Mouse (Mus musculus): ENCODE data around the gene Tfap2c. TPM values are rescaled to one million over a fixed set of nuclear protein-coding genes. Genes with fewer than 3 reads are reported as not detected.

Tfap2c gene
- total and polyA plus RNA-seq, 2 experiments, result not detected

DNA sequence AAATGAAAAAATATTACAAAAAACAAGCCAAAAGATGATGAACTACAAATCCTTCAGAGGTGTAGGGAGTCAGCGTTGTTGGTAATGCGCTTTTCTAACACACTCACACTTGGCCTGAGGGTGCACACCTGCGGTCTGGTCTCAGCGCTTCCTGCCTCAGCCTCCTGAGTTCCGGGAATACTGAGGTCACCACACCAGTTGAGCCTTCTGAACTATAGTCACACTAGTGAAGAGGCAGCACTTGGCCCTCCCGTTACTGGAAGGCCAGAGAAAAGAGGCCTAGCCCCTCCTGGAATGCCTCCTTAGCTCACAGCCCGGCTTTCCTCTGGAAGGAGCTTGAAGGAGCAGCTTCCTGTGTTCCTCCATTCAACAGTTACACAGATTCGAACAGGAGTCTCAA is 22.2 kb upstream of the Tfap2c start:
- H3K4me1 ChIP-seq (ENCODE audit: control insufficient read depth, insufficient read depth, low read length), result no peaks in the 10 kb centered on the region
- H3K79me2 ChIP-seq (ENCODE audit: control insufficient read depth, insufficient read depth, low read length), result no peaks in the 10 kb centered on the region
- no peaks in the 10 kb centered on the region for H3K36me3 ChIP-seq (ENCODE audit: control insufficient read depth, insufficient read depth, low read length)
- 86% methylated on average over 8 of the region's 8 CpGs for WGBS
- H3K4me3 ChIP-seq (ENCODE audit: insufficient read depth, low read depth, low read length), result no peak overlapping the region
- H3K9ac ChIP-seq (ENCODE audit: low read depth, low read length), result no peak overlapping the region
- no peaks in the 10 kb centered on the region for H3K27me3 ChIP-seq (ENCODE audit: control insufficient read depth, insufficient read depth, low read length)
- DNase-seq (ENCODE audit: extremely low read depth, low read depth, low spot score), result no peak
- TF ChIP-seq POLR2A (IDR thresholded peaks at IDR 0.05; ENCODE audit: extremely low read depth, insufficient read depth, low read length), result no peak
- no peak overlapping the region for H3K27ac ChIP-seq (replicated peaks; ENCODE audit: insufficient read depth, low read depth, low read length)

DNA sequence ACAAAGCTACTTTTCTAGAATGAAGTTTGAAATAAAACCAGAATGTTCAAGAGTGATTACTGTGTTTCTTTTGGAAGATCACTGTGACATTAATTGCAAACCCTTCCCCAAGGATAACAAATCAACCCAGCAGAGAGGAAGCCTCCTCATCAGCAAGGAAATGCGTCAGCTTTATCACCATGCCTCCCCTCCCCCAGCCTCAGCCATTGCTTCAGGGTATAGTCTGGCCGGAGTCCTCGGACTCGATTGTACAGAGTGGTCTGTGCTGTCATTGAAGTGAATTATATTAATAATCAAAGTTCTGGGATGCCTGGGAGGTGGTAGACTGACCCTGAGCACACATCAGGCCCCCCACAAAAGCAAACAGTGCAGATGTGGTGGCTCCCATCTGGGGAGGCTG is 5.4 kb upstream of the Tfap2c start:
- H3K27ac ChIP-seq (replicated peaks; ENCODE audit: insufficient read depth, low read depth, low read length), result no peak overlapping the region
- DNase-seq (ENCODE audit: extremely low read depth, low read depth, low spot score), result no peak
- H3K79me2 ChIP-seq (ENCODE audit: control insufficient read depth, insufficient read depth, low read length), result no peaks in the 10 kb centered on the region
- H3K27me3 ChIP-seq (ENCODE audit: control insufficient read depth, insufficient read depth, low read length), result peaks cover 14% of the 10 kb centered on the region
- TF ChIP-seq POLR2A (IDR thresholded peaks at IDR 0.05; ENCODE audit: extremely low read depth, insufficient read depth, low read length), result no peak
- no peak for TF ChIP-seq CTCF (IDR thresholded peaks at IDR 0.05; ENCODE audit: low read depth, low read length)
- WGBS, result 57% methylated on average over 4 of the region's 4 CpGs
- no peaks in the 10 kb centered on the region for H3K36me3 ChIP-seq (ENCODE audit: control insufficient read depth, insufficient read depth, low read length)
- H3K4me1 ChIP-seq (ENCODE audit: control insufficient read depth, insufficient read depth, low read length), result no peaks in the 10 kb centered on the region
- H3K4me3 ChIP-seq (ENCODE audit: insufficient read depth, low read depth, low read length), result no peak overlapping the region
- no peak overlapping the region for H3K9ac ChIP-seq (ENCODE audit: low read depth, low read length)

DNA sequence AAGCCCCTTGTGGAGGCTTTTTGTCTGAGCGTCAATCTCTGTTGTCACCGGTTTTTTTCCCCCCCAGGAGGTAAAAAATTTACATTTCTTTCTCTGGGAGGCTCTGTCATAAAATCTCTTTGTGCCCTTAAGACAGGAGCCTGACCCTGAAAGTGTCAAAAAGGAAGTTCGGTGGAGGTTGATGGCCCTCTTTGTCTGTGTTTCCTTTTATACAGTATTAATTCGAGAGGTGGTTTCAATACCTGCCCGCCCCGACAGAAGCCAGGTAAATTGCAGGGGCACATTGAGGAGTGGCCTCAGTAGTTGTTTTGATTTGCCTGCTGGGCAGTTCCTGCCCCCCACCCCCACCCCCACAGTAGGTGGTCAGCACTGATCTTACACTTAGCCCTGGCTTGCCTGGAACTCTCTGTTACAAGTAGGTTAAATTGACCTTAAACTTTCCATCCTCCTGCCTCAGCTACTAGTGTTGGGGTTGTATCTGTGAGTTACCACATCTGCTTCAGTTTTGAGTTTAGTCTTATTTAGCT is 4.7 kb upstream of the Tfap2c start:
- no peak overlapping the region for H3K27ac ChIP-seq (replicated peaks; ENCODE audit: insufficient read depth, low read depth, low read length)
- no peak for DNase-seq (ENCODE audit: extremely low read depth, low read depth, low spot score)
- no peaks in the 10 kb centered on the region for H3K36me3 ChIP-seq (ENCODE audit: control insufficient read depth, insufficient read depth, low read length)
- H3K4me1 ChIP-seq (ENCODE audit: control insufficient read depth, insufficient read depth, low read length), result no peaks in the 10 kb centered on the region
- TF ChIP-seq CTCF (IDR thresholded peaks at IDR 0.05; ENCODE audit: low read depth, low read length) (no peak), POLR2A (IDR thresholded peaks at IDR 0.05; ENCODE audit: extremely low read depth, insufficient read depth, low read length) (no peak)
- no peak overlapping the region for H3K9ac ChIP-seq (ENCODE audit: low read depth, low read length)
- WGBS, result 32% methylated on average over 6 of the region's 6 CpGs
- H3K27me3 ChIP-seq (ENCODE audit: control insufficient read depth, insufficient read depth, low read length), result peaks cover 21% of the 10 kb centered on the region
- H3K4me3 ChIP-seq (ENCODE audit: insufficient read depth, low read depth, low read length), result no peak overlapping the region
- H3K79me2 ChIP-seq (ENCODE audit: control insufficient read depth, insufficient read depth, low read length), result no peaks in the 10 kb centered on the region

DNA sequence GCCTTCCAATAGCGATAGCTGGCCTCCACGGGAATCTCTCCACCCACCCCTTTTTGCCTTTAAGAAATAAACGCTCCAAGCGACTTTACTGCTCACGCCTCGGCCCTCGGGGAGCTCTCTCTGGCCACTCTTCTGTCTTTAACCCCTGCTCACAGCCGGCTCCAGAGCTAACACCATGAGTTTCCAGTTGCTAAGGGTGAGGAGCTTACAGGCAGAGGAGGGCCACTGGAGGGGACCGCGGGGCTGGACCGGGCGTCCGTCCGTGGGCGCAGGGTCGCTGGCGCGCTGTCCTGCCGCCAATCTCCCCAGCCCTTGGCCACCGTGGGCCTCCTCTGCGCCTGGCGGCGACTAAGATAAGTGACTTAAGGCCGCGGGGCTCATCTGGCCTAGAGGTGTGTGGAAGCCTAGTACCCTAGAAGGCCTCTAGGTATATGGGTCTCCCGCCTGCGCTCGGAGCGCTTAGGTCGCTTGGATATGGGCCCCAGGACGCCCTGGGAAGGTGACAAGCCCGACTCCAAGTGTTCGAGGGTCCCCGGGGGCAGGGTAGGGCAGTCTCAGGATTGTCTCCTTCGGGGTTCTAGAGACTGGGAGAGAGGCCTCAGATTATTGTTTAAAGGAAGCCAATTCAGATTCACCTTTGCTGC is 3.7 kb upstream of the Tfap2c start:
- peaks cover 24% of the 10 kb centered on the region for H3K27me3 ChIP-seq (ENCODE audit: control insufficient read depth, insufficient read depth, low read length)
- DNase-seq (ENCODE audit: extremely low read depth, low read depth, low spot score), result no peak
- no peak for TF ChIP-seq POLR2A (IDR thresholded peaks at IDR 0.05; ENCODE audit: extremely low read depth, insufficient read depth, low read length)
- TF ChIP-seq CTCF (IDR thresholded peaks at IDR 0.05; ENCODE audit: low read depth, low read length), result no peak
- no peak overlapping the region for H3K27ac ChIP-seq (replicated peaks; ENCODE audit: insufficient read depth, low read depth, low read length)
- WGBS, result 11% methylated on average over 35 of the region's 35 CpGs
- H3K79me2 ChIP-seq (ENCODE audit: control insufficient read depth, insufficient read depth, low read length), result no peaks in the 10 kb centered on the region
- no peaks in the 10 kb centered on the region for H3K4me1 ChIP-seq (ENCODE audit: control insufficient read depth, insufficient read depth, low read length)
- H3K4me3 ChIP-seq (ENCODE audit: insufficient read depth, low read depth, low read length), result no peak overlapping the region
- H3K36me3 ChIP-seq (ENCODE audit: control insufficient read depth, insufficient read depth, low read length), result no peaks in the 10 kb centered on the region
- H3K9ac ChIP-seq (ENCODE audit: low read depth, low read length), result no peak overlapping the region

DNA sequence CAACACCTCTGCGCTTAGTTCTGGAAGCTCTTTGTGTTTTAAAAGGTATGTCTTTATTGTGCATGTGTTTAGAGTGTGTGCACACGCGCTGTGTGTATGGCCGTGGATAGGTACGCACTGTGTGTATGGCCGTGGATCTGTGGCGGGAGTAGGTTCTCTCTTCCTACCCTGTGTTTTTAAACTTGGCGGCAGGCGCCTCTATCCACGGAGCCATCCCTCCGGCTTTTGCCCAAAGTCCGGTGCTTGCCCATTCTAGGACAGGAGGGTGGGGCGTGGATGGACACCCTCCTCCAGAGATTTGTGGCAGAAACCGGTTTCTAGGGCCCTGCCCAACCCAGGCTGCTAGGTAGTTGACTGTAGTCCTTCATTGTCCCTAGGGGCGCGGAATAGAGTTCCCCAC is 2.8 kb upstream of the Tfap2c start:
- no peak overlapping the region for H3K27ac ChIP-seq (replicated peaks; ENCODE audit: insufficient read depth, low read depth, low read length)
- 19% methylated on average over 16 of the region's 16 CpGs for WGBS

DNA sequence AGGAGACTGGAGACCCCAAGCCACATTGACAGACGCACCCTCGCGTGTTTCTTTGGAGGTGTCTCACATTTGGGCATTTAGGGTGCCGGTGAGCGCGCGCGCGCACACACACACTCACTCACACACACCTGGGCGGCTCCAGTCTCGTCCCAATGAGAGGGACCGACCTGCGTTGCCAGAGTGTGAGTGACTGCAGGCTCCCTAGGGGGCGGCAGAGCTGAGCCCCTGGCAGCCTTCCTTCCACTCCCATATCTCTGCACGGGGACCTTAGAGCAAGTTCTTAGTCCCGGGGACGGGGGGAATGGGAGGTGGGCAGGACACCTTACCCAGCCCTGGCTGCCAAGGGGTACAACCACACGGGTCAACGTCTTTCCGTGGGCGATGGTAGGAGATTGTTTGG is 2.3 kb upstream of the Tfap2c start:
- H3K9ac ChIP-seq (ENCODE audit: low read depth, low read length), result no peak overlapping the region
- DNase-seq (ENCODE audit: extremely low read depth, low read depth, low spot score), result peak; percentile 8
- no peak for TF ChIP-seq POLR2A (IDR thresholded peaks at IDR 0.05; ENCODE audit: extremely low read depth, insufficient read depth, low read length)
- TF ChIP-seq CTCF (IDR thresholded peaks at IDR 0.05; ENCODE audit: low read depth, low read length), result peak; percentile 42
- no peaks in the 10 kb centered on the region for H3K79me2 ChIP-seq (ENCODE audit: control insufficient read depth, insufficient read depth, low read length)
- H3K4me1 ChIP-seq (ENCODE audit: control insufficient read depth, insufficient read depth, low read length), result no peaks in the 10 kb centered on the region
- WGBS, result 3% methylated on average over 21 of the region's 21 CpGs
- no peak overlapping the region for H3K27ac ChIP-seq (replicated peaks; ENCODE audit: insufficient read depth, low read depth, low read length)
- H3K36me3 ChIP-seq (ENCODE audit: control insufficient read depth, insufficient read depth, low read length), result no peaks in the 10 kb centered on the region
- H3K27me3 ChIP-seq (ENCODE audit: control insufficient read depth, insufficient read depth, low read length), result peaks cover 33% of the 10 kb centered on the region
- no peak overlapping the region for H3K4me3 ChIP-seq (ENCODE audit: insufficient read depth, low read depth, low read length)

More for the DNA sequence above, 2.8 kb upstream of the Tfap2c start:
- TF ChIP-seq CTCF (IDR thresholded peaks at IDR 0.05; ENCODE audit: low read depth, low read length) (no peak), POLR2A (IDR thresholded peaks at IDR 0.05; ENCODE audit: extremely low read depth, insufficient read depth, low read length) (no peak)
- no peaks in the 10 kb centered on the region for H3K36me3 ChIP-seq (ENCODE audit: control insufficient read depth, insufficient read depth, low read length)
- no peaks in the 10 kb centered on the region for H3K4me1 ChIP-seq (ENCODE audit: control insufficient read depth, insufficient read depth, low read length)
- H3K4me3 ChIP-seq (ENCODE audit: insufficient read depth, low read depth, low read length), result no peak overlapping the region
- no peaks in the 10 kb centered on the region for H3K79me2 ChIP-seq (ENCODE audit: control insufficient read depth, insufficient read depth, low read length)
- DNase-seq (ENCODE audit: extremely low read depth, low read depth, low spot score), result no peak
- no peak overlapping the region for H3K9ac ChIP-seq (ENCODE audit: low read depth, low read length)
- peaks cover 32% of the 10 kb centered on the region for H3K27me3 ChIP-seq (ENCODE audit: control insufficient read depth, insufficient read depth, low read length)

All from liver, adult 2 months (tissue).